Mouse (Mus musculus): Measurements from ENCODE around the gene Abca8b.
"Not testable (repeated sequence)": the region's sequence is repeated elsewhere in the genome, so short reads cannot be mapped to it uniquely, and the experiment has no call there.

The Abca8b gene

GRCm38 (mm10) chr11:109995624-109996023 lies at the start of gene Abca8b:
Gene Abca8b, minus strand, starts transcription at chr11:109995845.
- peak; percentile 75 for DNase-seq (ENCODE audit: low spot score)

- no peak for DNase-seq (ENCODE audit: low spot score)
These were observed 42.1 kb upstream of the Abca8b start for GRCm38 (mm10) chr11:110037795-110038194.

- no peak for DNase-seq (ENCODE audit: low spot score)
These were observed 33.5 kb upstream of the Abca8b start for GRCm38 (mm10) chr11:110028913-110029695.

- DNase-seq (ENCODE audit: low spot score): no peak
These were observed 15.3 kb upstream of the Abca8b start for GRCm38 (mm10) chr11:110010836-110011546.

- no peak for DNase-seq (ENCODE audit: low spot score)
These were observed 632 bp downstream of the Abca8b start for GRCm38 (mm10) chr11:109995013-109995412.

GRCm38 (mm10) chr11:109994014-109994413 lies 1.6 kb downstream of the Abca8b start:
- DNase-seq (ENCODE audit: low spot score): no peak

GRCm38 (mm10) chr11:109991270-109991669 lies 4.4 kb downstream of the Abca8b start:
- DNase-seq (ENCODE audit: low spot score): no peak

- no peak for DNase-seq (ENCODE audit: low spot score)
These were observed 5.4 kb downstream of the Abca8b start for GRCm38 (mm10) chr11:109990256-109990655.

GRCm38 (mm10) chr11:109988164-109988563 lies 7.5 kb downstream of the Abca8b start:
- no peak for DNase-seq (ENCODE audit: low spot score)

GRCm38 (mm10) chr11:109987460-109988072 lies 8.1 kb downstream of the Abca8b start:
- DNase-seq (ENCODE audit: low spot score): not testable (repeated sequence)

GRCm38 (mm10) chr11:109981872-109982271 lies 13.8 kb downstream of the Abca8b start:
- no peak for DNase-seq (ENCODE audit: low spot score)

- no peak for DNase-seq (ENCODE audit: low spot score)
These were observed 25.1 kb downstream of the Abca8b start for GRCm38 (mm10) chr11:109970521-109970920.

- DNase-seq (ENCODE audit: low spot score): no peak
These were observed 33.9 kb downstream of the Abca8b start for GRCm38 (mm10) chr11:109961495-109962492.

- no peak for DNase-seq (ENCODE audit: low spot score)
These were observed 40.5 kb downstream of the Abca8b start for GRCm38 (mm10) chr11:109955185-109955584.

- no peak for DNase-seq (ENCODE audit: low spot score)
These were observed 58.7 kb downstream of the Abca8b start for GRCm38 (mm10) chr11:109936915-109937314.

GRCm38 (mm10) chr11:109933207-109933606 lies 62.4 kb downstream of the Abca8b start:
- not testable (repeated sequence) for DNase-seq (ENCODE audit: low spot score)

- no peak for DNase-seq (ENCODE audit: low spot score)
These were observed 67.2 kb downstream of the Abca8b start for GRCm38 (mm10) chr11:109928489-109928888.

GRCm38 (mm10) chr11:109926718-109927680 lies 68.6 kb downstream of the Abca8b start:
- no peak for DNase-seq (ENCODE audit: low spot score)

- no peak for DNase-seq (ENCODE audit: low spot score)
These were observed 73.4 kb downstream of the Abca8b start for GRCm38 (mm10) chr11:109922236-109922635.

GRCm38 (mm10) chr11:109919480-109919879 lies 76.2 kb downstream of the Abca8b start:
- DNase-seq (ENCODE audit: low spot score): no peak

All from testis, postnatal 10 days (tissue).